Mouse (Mus musculus) embryonic fibroblast, embryonic 13.5 days (primary cell): ENCODE results near the gene Vmn2r85.
"Not testable (repeated sequence)": the region's sequence is repeated elsewhere in the genome, so short reads cannot be mapped to it uniquely, and the experiment has no call there.

ENCODE experiments used
- CTCF ChIP-seq: IDR thresholded peaks from 2 replicates; pipeline ENCODE4 v1.5.1; 2011; ENCODE audit warnings: mild to moderate bottlenecking, control low read depth, low read length, moderate library complexity, borderline replicate concordance; ENCODE audit not compliant: insufficient read depth
- POLR2A ChIP-seq: IDR thresholded peaks from 2 replicates; pipeline ENCODE4 v1.6.1; 2011; ENCODE audit warnings: low read depth, mild to moderate bottlenecking, control low read depth, low read length, moderate library complexity

DNA sequence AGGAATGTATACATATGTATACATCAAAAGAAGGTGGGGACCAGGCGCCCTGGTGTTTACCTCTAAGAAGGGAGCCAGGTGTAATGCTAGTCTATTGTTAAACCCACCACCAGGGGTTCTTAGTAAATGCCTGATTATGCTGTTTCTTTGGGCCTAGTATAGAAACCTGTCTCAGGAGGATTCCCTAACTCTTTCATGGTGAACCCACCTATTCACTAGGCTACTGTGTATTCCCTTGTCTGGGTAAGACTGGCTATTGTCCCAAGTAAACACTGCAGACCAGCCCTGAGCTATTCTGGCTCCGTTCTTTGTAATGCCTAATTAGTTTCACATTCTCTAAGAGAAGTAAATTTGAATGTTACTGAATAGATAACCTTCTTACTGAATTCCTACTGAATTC, 9.5 kb downstream of the Vmn2r85 start:
- TF ChIP-seq POLR2A, CTCF: not testable (repeated sequence)
